Mouse (Mus musculus) embryonic stem cell, embryonic (primary cell): Measurements from ENCODE around the gene Evc.

Experiments
- CTCF ChIA-PET, 4 experiments: fragments of 300-600 bp in 2 of 4; fragments of 350-600 bp in 2 of 4; sonication (Branson Sonifier 250); formaldehyde crosslinking; loops; one replicate each; lab custom pipeline; 2022; ENCODE audit warnings: inconsistent platforms in 2 of 4; lab: Charles Lee
- POLR2A ChIA-PET, 4 experiments: fragments of 300-600 bp in 2 of 4; fragments of 350-600 bp in 2 of 4; sonication (Branson Sonifier 250); formaldehyde crosslinking; loops; one replicate each; lab custom pipeline; 2022; ENCODE audit warnings: antibody characterized with exemption in 4 of 4, inconsistent platforms in 1 of 4; lab: Charles Lee

Evc gene

DNA sequence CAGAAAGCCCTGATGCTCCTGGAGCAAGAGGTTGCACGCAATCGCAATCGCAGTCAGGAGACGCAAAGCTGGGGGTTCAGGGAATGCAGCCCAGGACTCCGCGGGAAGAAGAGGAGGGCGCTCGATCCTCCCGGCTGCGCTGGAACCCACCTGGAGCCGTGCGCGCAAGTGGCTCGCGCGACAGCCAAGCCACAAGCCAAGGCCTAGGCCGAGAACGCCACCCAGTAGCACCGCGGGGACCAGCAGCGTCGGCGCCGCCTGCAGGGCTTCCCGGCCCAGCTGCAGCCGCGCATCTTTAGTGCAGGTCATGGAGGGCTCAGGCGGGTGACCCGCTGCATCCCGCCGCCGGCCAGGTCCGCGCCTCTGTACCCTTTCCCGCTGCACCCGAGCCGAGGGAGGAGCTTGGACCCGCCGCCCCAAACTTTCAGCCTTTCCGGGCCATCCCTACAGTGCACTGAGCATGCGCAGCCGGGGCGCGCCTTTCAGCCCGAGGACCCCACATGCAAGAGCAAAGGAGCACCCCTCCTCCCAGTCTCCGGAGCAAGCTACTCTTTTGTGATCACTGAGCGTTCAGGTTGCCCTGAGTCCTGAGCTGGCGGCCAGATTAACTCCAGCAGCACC lies at the start of gene Evc:
Gene Evc, minus strand, starts transcription at position 410 of the 621 bp plus-strand sequence.
- ChIA-PET POLR2A (interaction anchor here in 3 of 4 experiments (0.8 to 2.0 kb wide), 7 partner anchors 9 to 42 kb away, joined by 3 to 5 read pairs (median 3); no protein-coding TSS in a partner anchor), CTCF (interaction anchor here in 2 of 4 experiments (0.6 to 1.3 kb wide), 5 partner anchors 17 to 506 kb away, joined by 3 to 6 read pairs (median 4); partner anchors contain the start of genes Man2b2 (in 1 of the 2) and Stk32b (in 1 of the 2))

DNA sequence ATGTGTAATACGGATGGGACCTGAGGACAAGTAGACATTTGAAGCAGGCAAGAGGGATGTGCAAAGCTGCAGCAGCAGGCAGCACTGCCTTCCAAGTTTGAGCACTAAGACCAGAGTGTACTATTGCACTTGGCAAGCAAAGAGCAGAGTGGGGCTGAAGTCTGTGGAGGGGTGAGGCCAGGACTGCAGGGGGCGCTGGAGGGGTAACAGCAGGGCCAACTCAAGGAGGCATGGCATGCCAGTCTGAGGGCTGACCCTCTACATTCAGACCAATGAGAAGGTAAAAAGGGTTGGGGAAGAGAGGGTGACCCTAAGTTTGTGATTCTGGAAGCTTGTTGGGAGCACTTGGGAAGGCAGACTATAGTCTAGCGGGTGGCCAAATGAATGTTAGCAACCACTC lies 46.9 kb upstream of the Evc start:
- POLR2A ChIA-PET, result interaction anchor here in 2 of 4 experiments (0.6 to 0.9 kb wide), 3 partner anchors 86 to 905 kb away, joined by 3 read pairs; no protein-coding TSS in a partner anchor
- CTCF ChIA-PET, result no interaction called here

DNA sequence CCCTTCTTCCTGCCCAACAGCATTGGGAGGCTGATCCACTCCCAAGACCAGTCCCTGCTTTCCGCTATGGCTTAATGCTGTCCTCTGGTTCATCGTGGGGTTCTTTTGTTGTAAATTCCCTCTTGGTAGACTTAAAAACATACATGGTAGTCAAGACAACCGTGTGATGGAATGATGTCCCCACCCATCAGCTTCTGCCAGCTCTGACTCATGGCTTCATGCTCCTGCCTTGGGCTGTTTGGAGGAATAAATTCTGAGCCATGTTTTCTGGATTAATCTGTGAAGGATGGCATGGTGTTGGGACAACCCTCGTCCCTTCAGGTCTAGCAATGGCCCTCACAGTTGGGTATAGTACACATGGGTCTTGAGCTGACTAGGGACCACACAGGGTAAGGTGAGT lies 43.9 kb upstream of the Evc start:
- CTCF ChIA-PET, result interaction anchor here in 1 of 4 experiments (0.9 kb wide), 1 partner anchor 92 kb away, joined by 3 read pairs; no protein-coding TSS in a partner anchor
- POLR2A ChIA-PET, result no interaction called here

DNA sequence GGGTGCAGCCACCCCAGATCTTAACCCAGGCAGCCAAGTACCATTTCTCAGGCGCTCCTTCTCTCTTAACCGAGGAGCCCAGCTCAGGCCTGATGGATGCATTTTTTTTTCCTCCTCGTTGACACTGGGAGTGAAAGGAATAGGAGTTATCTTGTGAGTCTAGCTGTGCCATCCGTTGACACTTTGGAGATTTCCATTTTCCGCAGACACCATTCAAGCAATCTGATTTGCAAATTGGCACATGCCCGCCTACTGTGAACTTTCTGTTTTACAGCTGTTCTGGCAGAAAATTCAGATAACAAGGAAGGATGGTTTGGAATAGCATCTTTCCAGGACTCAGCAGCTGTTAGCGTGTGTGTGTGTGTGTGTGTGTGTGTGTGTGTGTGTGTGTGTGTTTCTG lies 40.7 kb upstream of the Evc start:
- POLR2A ChIA-PET, result no interaction called here
- CTCF ChIA-PET, result interaction anchor here in 2 of 4 experiments (0.6 to 1.3 kb wide), 2 partner anchors 89 to 417 kb away, joined by 6 to 7 read pairs; no protein-coding TSS in a partner anchor

DNA sequence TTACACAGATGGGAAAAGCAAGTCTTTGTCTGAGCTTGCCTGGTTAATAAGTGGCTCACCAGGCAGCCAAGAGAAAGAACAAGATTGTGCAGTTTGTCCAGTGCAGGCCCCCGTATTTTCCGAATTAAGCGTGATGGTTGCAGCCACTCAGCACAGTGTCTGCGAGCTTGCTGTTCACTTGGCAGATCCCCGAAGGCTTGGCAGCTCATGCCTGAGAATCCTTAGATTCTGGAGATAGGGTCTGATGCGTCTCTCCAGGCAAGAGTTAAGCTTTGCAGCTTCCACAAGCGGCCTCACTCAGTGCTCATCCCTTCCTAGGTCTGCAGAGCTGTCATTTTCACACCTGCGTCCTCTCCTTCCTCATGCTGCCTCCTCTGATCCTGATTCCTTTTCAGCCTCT lies 32.1 kb upstream of the Evc start:
- ChIA-PET CTCF (no interaction called here), POLR2A (interaction anchor here in 1 of 4 experiments (0.5 kb wide), 1 partner anchor 685 kb away, joined by 3 read pairs; no protein-coding TSS in a partner anchor)

DNA sequence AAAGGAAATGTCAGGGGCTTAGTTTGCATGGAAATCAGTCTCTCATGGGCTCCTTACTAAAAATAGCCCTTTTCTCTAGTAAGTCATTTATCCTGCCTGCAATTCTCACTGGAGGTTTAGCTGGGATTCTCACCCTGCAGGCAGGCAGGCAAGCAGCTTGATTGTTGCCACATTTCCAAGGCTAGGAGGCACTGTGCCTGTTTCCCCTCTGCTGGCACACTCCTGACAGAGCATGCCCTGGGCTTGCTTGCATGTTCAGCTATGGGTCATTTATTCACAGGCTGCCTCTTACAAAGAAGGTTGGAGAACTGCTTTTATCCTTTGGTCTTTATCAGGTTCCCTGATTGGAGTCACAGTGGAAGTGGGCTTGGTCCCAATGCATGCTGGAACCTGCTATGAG lies 29.1 kb upstream of the Evc start:
- ChIA-PET POLR2A (interaction anchor here in 1 of 4 experiments (0.8 kb wide), 1 partner anchor 381 kb away, joined by 3 read pairs; no protein-coding TSS in a partner anchor), CTCF (interaction anchor here in 2 of 4 experiments (1.7 to 2.3 kb wide), 2 partner anchors 12 kb away, joined by 4 to 6 read pairs; no protein-coding TSS in a partner anchor)

DNA sequence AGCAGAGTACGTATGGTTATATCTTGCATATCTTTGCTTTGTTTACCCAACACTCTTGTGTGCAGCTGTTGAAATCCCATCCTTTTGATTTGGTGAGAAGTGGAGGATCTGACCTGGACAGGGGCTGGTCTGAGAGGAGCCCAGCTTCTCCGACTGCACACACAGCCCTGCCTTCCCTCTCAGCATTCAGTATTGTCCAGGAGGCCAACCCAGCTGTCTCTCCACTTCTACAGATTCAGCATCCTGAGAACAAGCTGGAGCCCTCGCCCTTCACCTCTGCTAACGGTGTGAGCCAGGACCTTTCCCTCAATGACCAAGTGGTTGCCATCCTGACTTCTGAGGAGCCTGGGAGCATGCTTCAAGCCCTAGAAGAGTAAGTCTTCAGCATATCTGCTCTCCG lies 26.6 kb upstream of the Evc start:
- CTCF ChIA-PET, result interaction anchor here in 2 of 4 experiments (2.1 to 2.3 kb wide), 2 partner anchors 9 kb away, joined by 6 to 7 read pairs; no protein-coding TSS in a partner anchor
- POLR2A ChIA-PET, result interaction anchor here in 2 of 4 experiments (0.6 to 1.3 kb wide), 4 partner anchors 15 to 1683 kb away, joined by 3 to 4 read pairs (median 4); partner anchors contain the start of gene Htra3 (in 1 of the 2)

DNA sequence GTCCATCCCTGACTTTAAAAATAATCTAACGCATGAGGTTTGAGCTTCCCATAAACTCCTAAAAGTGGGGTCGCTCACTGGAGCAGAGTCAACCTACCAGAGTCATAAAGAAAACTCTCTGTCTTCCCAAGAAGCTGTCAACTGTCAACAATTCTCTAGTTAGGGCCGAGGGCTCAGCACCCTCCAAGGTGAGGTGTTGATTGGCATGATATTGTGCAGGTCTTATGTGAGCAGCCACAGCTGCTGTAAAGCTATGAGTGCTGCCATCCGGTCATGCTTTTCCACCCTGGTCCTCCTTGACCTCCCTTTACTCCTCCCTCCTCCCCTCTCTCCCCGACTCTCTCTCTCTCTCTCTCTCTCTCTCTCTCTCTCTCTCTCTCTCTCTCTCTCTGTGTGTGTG lies 25.9 kb upstream of the Evc start:
- ChIA-PET CTCF (interaction anchor here in 1 of 4 experiments (0.7 kb wide), 1 partner anchor 183 kb away, joined by 4 read pairs; no protein-coding TSS in a partner anchor), POLR2A (interaction anchor here in 2 of 4 experiments (0.6 to 1.3 kb wide), 2 partner anchors 16 to 36 kb away, joined by 3 read pairs; no protein-coding TSS in a partner anchor)

DNA sequence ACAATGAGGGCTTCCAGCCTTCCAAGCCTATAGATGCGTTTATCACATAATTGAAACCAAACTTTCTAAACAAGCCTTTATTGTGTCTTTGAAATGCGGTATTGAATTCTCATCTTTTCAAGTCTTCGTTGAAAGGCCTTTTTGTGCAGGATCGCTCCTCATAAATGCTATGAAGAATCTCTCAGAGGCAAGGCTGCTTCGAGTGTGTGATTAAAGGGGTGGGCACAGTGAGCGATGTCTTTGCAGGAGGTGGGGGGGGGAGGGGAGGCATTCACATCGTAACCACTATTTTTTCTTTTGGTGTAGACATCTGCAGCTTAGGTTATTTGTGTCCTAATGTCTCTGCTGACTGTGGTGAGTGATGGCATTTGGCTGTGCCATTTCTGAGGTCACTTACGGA lies 19.3 kb upstream of the Evc start:
- POLR2A ChIA-PET, result interaction anchor here in 2 of 4 experiments (0.5 to 0.7 kb wide), 2 partner anchors 96 to 204 kb away, joined by 4 to 7 read pairs; no protein-coding TSS in a partner anchor
- CTCF ChIA-PET, result no interaction called here

DNA sequence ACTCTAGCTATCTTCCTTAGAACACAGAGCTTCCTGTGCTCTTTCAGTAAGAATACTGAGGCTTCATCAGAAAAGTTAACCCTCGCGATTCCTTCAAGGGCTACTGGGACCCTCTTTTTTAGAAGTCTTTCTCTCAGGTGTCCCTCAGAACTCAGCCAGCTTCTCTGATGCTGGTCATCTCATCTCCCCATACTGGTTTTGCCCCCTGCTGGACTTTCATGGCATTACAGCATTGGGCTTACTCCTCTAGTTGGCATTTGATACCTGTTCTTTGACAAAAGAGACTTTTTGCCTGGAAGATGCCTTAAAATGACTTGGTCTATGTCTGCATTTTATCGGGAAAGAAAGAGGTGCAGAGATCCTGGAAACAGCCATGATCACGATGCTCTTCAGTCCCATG lies 17.7 kb upstream of the Evc start:
- CTCF ChIA-PET, result interaction anchor here (0.6 to 1.7 kb wide), 27 partner anchors 9 to 610 kb away, joined by 3 to 12 read pairs (median 4); partner anchors contain the start of genes Evc2 (in 2 of the 4) and Evc (in 1 of the 4)
- POLR2A ChIA-PET, result interaction anchor here in 1 of 4 experiments (0.8 kb wide), 1 partner anchor 18 kb away, joined by 3 read pairs; the partner anchor contains the start of gene Evc

DNA sequence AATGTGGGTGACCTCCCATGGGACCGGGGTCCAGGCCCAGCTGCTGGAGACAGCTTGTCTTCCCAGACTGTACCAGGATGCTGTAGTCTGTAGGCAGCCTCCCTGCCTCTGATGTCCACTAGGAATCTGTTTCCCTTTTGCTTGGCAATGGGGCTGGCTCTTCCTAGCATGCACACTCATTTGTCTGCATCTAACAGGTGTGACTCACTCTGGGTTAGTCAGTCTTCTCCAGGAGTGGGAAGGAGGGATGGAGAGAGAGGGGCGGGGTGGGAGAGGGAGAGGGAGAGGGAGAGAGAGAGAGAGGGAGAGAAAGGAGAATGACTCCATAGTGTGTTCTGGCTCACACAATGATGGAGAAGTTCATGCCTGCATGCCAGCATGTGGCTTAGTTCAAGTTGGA lies 15.1 kb upstream of the Evc start:
- ChIA-PET POLR2A (no interaction called here), CTCF (no interaction called here)

DNA sequence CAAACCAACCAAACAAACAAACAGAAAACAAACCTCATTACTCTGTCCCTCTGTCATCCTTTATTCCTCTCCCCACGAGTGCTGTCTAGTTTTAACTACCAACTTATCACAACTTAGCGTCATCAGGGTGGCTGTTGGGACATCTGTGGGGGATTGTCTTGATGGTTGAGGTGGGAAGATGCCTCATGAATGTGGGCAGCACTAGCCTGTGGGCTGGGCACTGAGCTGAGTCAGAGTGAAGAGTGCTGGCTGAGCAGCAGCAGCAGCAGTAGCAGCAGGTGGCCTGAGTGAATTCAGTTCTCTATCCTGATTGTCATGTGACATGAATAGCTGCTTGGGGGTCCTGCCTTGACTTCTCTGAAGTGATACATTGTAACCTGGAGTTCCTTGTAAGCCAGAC lies 7.3 kb upstream of the Evc start:
- ChIA-PET POLR2A (no interaction called here), CTCF (interaction anchor here in 2 of 4 experiments (0.5 to 0.7 kb wide), 2 partner anchors 10 to 725 kb away, joined by 3 read pairs; no protein-coding TSS in a partner anchor)

DNA sequence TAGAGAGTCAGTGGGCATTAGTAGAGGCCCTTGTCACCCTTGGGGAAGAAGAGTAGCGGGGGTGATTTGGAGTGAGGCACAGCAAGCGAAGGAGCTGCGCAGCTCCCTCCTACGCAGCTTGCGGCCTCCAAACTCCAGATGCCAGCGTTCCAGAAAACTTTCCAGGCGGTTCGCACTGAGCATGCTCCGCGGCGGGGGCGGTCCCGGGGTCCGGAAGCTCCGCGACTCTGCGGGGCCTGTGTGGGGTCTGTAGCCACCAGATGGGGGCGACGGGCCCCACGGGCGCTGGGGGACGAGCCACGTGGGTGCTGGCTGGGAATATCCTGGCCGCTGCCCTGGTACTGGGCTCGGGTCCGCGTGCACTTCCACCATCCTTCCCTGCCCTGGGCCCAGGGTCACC lies 1.6 kb upstream of the Evc start, which contains the start of gene Evc2:
Gene Evc2, plus strand, starts transcription at position 212 of the 400 bp plus-strand sequence.
- ChIA-PET CTCF (interaction anchor here in 3 of 4 experiments (0.6 to 2.1 kb wide), 7 partner anchors 11 to 409 kb away, joined by 3 to 6 read pairs (median 3); no protein-coding TSS in a partner anchor), POLR2A (interaction anchor here in 2 of 4 experiments (0.5 to 1.1 kb wide), 4 partner anchors 92 to 561 kb away, joined by 3 read pairs; no protein-coding TSS in a partner anchor)

DNA sequence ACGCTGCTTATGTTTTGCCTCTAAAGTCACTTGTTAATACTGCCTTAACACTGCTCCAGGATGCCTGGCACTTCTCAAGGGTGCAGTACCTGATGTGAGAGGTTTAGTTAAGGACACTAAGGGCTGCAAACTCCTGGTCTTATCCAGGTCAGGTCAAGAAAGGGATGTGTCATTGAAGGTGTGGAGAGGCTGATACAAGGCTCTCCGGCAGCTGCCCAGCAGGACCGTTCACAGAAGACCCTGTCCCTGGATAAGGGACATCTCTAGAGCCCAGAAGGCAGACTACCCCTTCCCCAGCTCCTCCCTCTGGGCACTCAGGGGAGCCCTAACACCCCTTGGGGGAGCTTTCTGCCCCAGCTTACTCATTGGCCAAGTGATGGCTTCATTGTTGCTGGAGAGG lies 1.0 kb upstream of the Evc start:
- ChIA-PET CTCF (interaction anchor here in 3 of 4 experiments (0.5 to 2.1 kb wide), 9 partner anchors 10 to 1138 kb away, joined by 3 to 6 read pairs (median 3); no protein-coding TSS in a partner anchor), POLR2A (interaction anchor here (0.7 to 1.5 kb wide), 7 partner anchors 8 to 540 kb away, joined by 3 read pairs; no protein-coding TSS in a partner anchor)

DNA sequence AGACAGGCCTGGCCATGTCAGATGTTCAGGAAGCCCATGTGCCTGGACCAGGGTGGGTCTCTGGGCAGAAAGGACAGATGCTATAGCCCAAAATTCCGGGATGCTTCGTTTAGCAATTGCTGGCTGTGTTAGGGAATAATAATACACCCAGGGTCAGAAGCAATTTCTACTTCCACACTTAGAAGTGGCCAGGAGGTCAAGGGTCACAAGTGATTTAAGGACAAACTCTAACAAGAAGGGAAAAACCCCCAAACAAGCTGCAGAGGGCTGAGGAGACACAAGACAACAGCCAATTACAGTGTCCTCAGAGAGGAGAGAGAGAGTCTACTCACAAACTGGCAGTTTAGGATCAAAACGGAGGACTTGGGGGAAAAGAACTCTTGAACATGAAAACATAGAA lies 1.6 kb downstream of the Evc start:
- POLR2A ChIA-PET, result interaction anchor here in 1 of 4 experiments (0.7 kb wide), 1 partner anchor 50 kb away, joined by 3 read pairs; no protein-coding TSS in a partner anchor

DNA sequence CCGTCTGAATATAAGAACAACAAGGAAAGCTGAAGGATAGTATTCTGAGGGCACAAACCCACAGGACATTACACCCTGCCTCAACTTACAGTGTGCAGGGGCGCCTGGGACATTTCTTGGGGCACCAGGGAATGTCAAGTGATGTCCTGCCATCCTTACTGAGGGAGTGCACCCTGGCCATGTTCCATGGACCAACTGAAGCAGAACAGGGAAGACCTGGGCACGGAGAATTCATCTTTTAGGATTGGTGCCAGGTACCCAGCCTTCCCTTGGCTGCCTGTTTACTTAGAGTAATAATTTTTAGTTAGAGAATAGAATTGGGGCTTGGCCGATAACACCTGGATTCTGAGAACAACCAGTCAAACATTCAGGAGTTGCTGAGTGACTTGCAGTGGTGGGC lies 4.6 kb downstream of the Evc start:
- ChIA-PET POLR2A (no interaction called here), CTCF (no interaction called here)

More for the DNA sequence above, 1.6 kb downstream of the Evc start:
- CTCF ChIA-PET, result no interaction called here

DNA sequence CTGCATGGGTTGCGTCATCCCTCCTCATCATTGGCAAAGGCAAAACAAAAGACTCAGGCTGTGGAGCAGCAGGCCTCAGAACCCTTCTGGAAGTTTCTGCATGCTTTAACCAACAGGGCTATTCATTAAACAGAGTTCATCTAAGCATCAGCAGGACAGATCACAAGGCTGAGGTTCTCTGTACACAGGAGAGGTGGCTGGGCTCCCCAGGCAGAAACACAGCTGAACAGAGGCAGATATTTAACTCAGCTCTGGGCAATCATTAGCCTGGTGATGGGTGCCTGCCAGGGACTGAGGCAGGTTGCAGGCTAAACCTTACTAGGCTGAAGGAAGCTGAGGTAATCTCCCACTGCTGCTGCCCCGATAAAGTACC lies 5.6 kb downstream of the Evc start:
- ChIA-PET CTCF (interaction anchor here in 2 of 4 experiments (0.8 to 0.9 kb wide), 2 partner anchors 23 kb away, joined by 3 read pairs; no protein-coding TSS in a partner anchor), POLR2A (interaction anchor here in 1 of 4 experiments (1.6 kb wide), 1 partner anchor 22 kb away, joined by 6 read pairs; no protein-coding TSS in a partner anchor)

DNA sequence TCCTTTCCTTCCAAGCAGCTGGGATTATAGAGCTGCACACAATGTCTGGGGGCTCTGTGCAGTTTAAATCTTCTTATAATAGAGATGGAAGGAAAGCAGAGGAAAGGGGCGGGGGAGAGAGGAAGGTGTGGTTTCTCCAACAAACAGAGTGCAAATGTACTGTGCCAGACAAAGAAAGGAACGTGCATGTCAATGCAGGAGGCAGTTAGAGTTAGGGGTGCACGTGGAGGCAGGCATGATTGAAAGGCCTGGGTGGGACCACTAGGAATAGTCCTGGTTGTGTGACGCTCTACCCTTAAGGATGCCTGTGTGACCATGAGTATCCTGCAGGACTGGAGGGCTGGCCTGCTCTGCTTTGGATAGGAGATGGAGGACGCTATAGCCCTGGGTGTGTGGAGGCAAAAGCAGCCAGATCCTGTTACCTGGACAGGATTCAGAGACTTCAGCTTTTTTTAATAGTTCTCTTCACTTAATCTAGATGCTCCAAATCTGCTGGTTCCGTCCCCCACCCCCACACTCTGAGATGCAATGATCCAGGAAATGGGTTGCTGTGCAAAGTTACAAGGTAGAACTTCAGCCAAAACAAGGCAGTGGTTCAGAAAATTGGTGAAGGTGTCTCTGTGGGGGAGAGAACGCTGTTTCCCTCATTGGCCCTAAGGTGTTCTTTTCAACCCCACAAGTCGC lies 6.1 kb downstream of the Evc start:
- ChIA-PET CTCF (interaction anchor here in 1 of 4 experiments (0.9 kb wide), 1 partner anchor 24 kb away, joined by 3 read pairs; no protein-coding TSS in a partner anchor), POLR2A (interaction anchor here in 2 of 4 experiments (1.0 to 1.6 kb wide), 2 partner anchors 21 to 84 kb away, joined by 3 to 6 read pairs; no protein-coding TSS in a partner anchor)
